Mouse (Mus musculus): Measurements from ENCODE around the gene Hilpda.

GRCm38 (mm10) chr6:29305462-29305861, 33.2 kb downstream of the Hilpda start:
- TF ChIP-seq EP300 (IDR thresholded peaks at IDR 0.05; ENCODE audit: low read depth) (no peak), CTCF (IDR thresholded peaks at IDR 0.05; ENCODE audit: low read depth) (peak; percentile 14; the same call in 1 of the 2 replicates)
